Mouse (Mus musculus) adrenal gland (tissue): ENCODE data around the gene Blvrb.

ENCODE experiments used
- intact Hi-C: fragments of 180-260 bp; cut with DNase I; formaldehyde crosslinking; loops from one replicate; pipeline ENCODE4 v1.15.1; 2025

The Blvrb gene

DNA sequence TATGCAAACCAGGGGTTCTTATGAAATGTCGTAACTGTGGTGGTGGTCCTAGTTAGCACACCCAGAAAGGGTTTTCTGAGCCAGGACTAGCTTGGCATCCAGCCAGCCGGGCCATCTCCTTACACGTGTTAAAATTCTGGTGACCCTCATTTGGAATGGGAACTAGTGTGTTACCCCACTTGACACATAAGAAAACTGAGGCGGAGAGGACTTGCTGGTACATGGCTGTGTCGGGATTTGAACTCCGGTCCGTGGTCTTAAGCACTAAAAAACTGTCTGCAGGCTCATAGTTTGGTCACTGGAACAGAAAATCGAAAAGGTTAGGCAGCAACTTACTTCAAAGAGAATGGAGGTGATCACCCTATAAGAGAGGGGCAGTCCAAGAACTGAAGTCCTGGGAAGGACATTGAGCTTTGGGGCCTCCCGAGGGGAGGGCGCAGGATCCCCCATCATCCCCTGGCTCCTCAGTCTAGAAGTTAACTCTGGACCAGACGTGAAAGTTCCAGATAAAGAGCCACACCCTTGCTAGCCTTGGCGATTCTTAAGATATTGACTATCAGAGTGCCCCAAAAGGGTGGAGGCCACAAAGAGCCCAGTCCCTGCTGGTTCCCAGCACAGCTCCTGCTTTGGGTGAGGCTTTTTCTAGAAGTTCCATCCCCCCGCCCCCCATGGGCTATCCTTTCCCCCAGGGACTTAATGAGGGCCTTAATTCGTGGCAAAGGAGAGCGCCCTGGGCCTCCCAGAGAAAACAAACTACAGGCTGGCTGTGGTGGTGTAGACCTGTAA lies 836 bp downstream of the Blvrb start:
- intact Hi-C loops, result no loop called here

GRCm38 (mm10) chr7:27449256-27449862 lies 1.6 kb downstream of the Blvrb start:
- intact Hi-C loops, result no loop called here

DNA sequence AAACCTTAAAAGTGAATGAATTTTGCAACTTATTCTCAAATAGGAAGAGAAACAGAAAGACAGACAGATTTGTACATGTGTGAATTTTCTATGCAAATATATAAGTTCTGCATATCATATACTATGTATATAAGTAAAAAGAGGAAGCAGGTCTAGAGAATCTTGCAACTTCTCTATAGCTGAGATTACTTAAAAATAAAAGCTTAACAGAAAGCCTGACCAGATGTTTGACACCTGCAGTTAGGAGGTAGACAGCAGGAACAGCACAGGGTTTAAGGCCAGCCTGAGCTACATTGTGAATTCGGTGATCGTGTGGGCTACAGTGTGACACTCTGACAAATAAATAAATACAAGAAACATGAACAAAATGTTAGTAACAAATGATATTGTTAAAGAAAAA lies 3.6 kb downstream of the Blvrb start:
- intact Hi-C loops, result loop anchor here (10.0 kb wide), 1 partner anchor 53 kb away; no protein-coding TSS in a partner anchor

GRCm38 (mm10) chr7:27452206-27452770 lies 4.5 kb downstream of the Blvrb start:
- intact Hi-C loops, result loop anchor here (10.0 kb wide), 1 partner anchor 53 kb away; no protein-coding TSS in a partner anchor

DNA sequence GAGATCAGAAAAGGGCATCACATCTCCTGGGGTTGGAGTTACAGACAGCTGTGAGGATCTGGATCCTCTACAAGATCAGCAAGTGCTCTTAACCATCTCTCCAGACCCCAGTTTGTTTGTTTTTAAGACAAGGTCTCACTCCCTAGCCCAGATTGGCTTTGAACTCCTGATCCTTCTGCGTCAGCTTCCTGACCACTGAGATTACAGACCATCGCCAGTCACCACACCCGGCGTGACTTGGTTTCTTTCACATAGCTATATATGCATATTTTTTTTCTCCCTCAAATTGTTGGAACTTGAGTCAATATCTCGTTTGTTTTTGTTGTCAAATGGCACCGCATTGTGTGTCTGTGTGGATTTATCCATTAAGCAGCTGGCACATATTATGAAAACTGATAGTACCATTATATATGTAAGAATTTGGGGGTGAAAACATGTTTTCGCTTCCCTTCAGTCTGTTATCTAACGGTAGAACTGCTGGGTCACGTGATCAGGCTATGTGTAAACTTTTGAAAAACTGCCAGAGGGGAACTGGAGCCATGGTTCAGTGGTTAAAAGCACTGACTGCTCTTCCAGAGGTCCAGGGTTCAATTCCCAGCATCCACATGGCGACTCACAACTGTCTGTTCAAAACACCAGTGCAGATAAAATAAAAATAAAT lies 6.8 kb downstream of the Blvrb start:
- intact Hi-C loops, result loop anchor here (10.0 kb wide), 1 partner anchor 50 kb away; no protein-coding TSS in a partner anchor

- intact Hi-C loops, result loop anchor here (10.0 kb wide), 1 partner anchor 50 kb away; no protein-coding TSS in a partner anchor
Measured at GRCm38 (mm10) chr7:27455273-27455672, 7.5 kb downstream of the Blvrb start.

DNA sequence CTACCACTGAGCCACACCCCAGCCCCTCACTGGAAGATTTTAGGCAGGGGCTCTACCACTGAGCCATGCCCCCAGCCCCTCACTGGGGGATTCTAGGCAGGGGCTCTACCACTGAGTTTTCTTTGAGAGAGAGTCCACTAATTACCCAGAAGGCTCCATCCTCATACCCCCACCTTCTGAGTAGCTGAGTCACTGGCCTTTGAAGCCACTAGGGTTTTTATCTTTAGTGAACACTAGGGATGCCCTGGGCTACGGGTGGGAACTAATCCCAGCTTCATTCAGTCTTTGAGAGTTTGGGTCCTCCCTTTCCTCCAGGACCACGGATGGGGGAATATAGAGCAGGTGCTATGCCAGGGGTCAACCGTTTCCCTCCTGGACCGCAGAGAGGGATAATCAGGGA lies 10.8 kb downstream of the Blvrb start:
- intact Hi-C loops, result loop anchor here (10.0 kb wide), 1 partner anchor 46 kb away; no protein-coding TSS in a partner anchor

- intact Hi-C loops, result loop anchor here (10.0 kb wide), 1 partner anchor 45 kb away; no protein-coding TSS in a partner anchor
Measured at GRCm38 (mm10) chr7:27459640-27460039, 11.9 kb downstream of the Blvrb start.

GRCm38 (mm10) chr7:27460477-27460876 lies 12.7 kb downstream of the Blvrb start:
- intact Hi-C loops, result no loop called here

DNA sequence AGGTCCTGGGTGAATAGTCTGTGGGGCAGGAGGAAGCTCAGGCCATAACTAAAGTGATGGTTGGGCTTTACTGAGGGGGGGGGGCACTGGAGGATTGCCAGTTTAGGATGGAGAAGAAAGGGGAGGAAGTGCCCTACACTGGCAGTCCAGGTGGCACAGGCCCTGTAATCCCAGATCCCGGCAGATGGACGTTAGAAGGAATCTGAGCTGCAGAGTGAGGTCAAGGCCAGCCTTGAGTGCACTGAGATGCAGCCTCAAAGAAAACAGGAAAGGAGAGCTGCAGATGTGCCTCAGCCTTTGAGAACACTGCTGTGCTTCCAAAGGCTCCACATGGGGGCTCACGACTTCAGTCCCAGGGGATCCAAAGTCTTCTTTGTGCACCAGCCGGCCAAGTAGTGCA lies 19.9 kb downstream of the Blvrb start:
- intact Hi-C loops, result no loop called here

- intact Hi-C loops, result no loop called here
Measured at GRCm38 (mm10) chr7:27471390-27472120, 23.8 kb downstream of the Blvrb start.

GRCm38 (mm10) chr7:27472596-27472995 lies 24.8 kb downstream of the Blvrb start:
- intact Hi-C loops, result no loop called here

GRCm38 (mm10) chr7:27473156-27473834 lies 25.5 kb downstream of the Blvrb start, which contains the start of gene Sertad3:
Gene Sertad3 (plus strand): TSS chr7:27473768.
- intact Hi-C loops, result no loop called here

DNA sequence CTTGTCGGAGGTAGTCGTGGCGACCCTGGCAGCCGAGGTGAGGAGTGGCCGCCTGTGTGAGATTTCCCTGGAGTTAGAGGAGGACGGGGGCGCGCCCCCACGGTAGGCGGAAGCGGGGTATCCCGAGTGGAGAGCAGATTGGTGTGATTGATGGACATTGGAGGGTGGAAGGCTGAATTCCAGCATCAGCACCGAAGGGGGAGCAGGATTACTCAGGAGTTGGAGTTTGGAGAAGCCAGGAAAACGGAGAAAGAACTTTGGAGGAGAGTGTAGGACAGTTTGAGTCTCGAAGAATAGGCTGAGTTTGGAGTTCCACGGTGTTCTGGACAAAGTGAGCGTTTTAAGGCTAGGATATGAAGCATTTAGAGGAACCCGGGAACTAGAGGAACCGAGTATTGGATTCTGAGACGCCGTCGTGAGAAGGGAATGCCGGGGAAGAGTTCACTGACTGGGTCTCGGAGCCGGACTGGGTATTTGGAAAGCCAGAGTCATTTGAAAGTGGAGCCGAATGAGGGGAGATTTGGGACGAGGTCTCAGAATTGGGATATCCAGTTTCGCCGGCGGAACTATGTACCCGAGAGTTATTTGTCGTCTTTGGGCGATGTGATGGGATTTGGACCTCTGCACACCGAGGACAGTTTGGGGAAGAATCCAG lies 26.2 kb downstream of the Blvrb start:
- intact Hi-C loops, result no loop called here

GRCm38 (mm10) chr7:27474490-27474954 lies 26.7 kb downstream of the Blvrb start:
- intact Hi-C loops, result no loop called here

DNA sequence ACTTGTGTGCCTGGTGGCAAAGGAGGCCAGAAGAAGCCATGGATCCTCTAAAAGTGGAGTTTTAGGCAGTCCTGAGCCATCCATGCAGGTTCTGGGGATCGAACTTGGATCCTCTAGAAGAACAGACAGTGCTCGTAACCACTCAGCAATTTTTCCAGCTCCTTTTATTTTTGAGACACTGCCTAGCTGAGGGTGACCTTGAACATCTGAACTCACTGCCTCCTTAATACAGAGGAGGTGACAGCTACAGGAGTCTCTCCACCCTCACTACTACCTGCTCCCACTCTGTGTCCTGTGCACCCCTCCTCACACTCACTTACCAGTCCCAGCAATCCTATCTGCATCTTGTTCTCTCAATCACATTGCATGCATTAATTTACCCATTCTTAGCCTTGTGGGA lies 27.8 kb downstream of the Blvrb start:
- intact Hi-C loops, result no loop called here

GRCm38 (mm10) chr7:27476098-27476635 lies 28.4 kb downstream of the Blvrb start:
- intact Hi-C loops, result no loop called here

GRCm38 (mm10) chr7:27478561-27478960 lies 30.8 kb downstream of the Blvrb start:
- intact Hi-C loops, result no loop called here

DNA sequence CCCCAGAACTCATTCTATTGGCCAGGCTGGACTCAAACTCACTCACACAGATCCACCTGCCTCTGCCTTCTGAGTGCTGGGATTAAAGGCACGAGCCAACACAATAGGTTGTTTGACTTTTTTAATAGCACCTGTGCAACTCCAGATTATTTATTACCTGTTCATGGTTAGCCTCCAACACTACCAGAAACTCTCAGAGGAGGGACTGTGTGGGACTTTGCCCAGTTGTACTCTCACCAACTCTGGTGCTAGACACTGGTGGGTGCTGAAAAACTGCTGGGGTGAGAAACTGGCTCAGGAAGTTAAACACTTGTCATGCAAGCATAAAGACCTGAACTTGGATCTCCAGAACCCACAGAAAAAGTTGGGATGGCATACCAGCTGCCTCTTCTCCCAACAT lies 32.0 kb downstream of the Blvrb start:
- intact Hi-C loops, result no loop called here
